Mouse (Mus musculus) olfactory bulb, adult 2 months (tissue): Measurements from ENCODE around the gene Tomm40. TPM values are rescaled to one million over a fixed set of nuclear protein-coding genes. Genes with fewer than 3 reads are reported as not detected.

Experiments
- H3K27ac ChIP-seq: fragments of 200-500 bp; 2 replicates; pipeline ENCODE4 v1.5.1; 2012; ENCODE audit warnings: low read depth, low read length; ENCODE audit not compliant: insufficient read depth
- H3K4me1 ChIP-seq: fragments of 200-500 bp; 2 replicates; pipeline ENCODE4 v1.6.1; 2012; ENCODE audit warnings: low read length; ENCODE audit not compliant: control insufficient read depth, insufficient read depth
- H3K4me3 ChIP-seq: fragments of 200-500 bp; 2 replicates; pipeline ENCODE4 v1.5.1; 2012; ENCODE audit warnings: mild to moderate bottlenecking, low read depth, low read length, moderate library complexity; ENCODE audit not compliant: insufficient read depth
- CTCF ChIP-seq: fragments of 200-500 bp; IDR thresholded peaks from 2 replicates; pipeline ENCODE4 v1.5.1; 2012; ENCODE audit warnings: low read depth, mild to moderate bottlenecking, low read length, moderate library complexity; ENCODE audit not compliant: insufficient read depth
- POLR2A ChIP-seq: fragments of 200-500 bp; IDR thresholded peaks from 2 replicates; pipeline ENCODE4 v1.6.1; 2012; ENCODE audit warnings: mild to moderate bottlenecking, low read depth, low read length, moderate library complexity; ENCODE audit not compliant: insufficient read depth
- WGBS: fragments of 180-500 bp; shearing (Covaris S2); methylation state at CpG from one replicate; pipeline ENCODE4 v1.1.7; 2018; 5-methylcytosine and 5-hydroxymethylcytosine counted together
- polyA plus RNA-seq: library from polyadenylated mRNA; stranded (reverse); fragments of >200 nt; gene quantifications from 2 replicates; pipeline ENCODE4 v1.2.4, GENCODE M21; 2012; ENCODE audit warnings: low replicate concordance; ENCODE audit not compliant: missing spikeins, insufficient read depth, insufficient read length

Tomm40 gene
- polyA plus RNA-seq, 1 experiment: not detected

DNA sequence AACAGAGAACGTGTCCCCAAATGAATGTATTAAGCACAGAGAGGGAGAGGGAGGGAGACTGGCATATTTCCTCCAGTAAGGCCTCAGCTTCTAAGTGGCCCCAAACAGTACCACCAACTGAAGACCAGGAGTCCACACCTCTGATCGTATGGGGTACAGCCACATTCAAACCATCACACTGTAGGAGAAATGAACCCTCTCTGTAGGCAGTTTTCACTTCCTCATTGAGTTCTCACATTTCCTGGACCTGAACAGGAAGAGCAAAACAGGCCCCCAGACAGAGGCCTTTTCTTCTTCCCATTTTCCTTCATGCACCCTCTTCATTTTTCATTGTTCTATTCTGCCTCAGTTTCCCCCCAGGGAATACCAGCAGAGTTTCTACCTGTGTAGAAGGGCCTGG, 47.8 kb downstream of the Tomm40 start:
- Histone ChIP-seq H3K27ac (no peak overlapping the region), H3K4me1 (peaks cover 18% of the 10 kb centered on the region), H3K4me3 (no peak overlapping the region)
- TF ChIP-seq POLR2A (no peak), CTCF (no peak)
- 66% methylated on average over 2 of the region's 2 CpGs for WGBS

DNA sequence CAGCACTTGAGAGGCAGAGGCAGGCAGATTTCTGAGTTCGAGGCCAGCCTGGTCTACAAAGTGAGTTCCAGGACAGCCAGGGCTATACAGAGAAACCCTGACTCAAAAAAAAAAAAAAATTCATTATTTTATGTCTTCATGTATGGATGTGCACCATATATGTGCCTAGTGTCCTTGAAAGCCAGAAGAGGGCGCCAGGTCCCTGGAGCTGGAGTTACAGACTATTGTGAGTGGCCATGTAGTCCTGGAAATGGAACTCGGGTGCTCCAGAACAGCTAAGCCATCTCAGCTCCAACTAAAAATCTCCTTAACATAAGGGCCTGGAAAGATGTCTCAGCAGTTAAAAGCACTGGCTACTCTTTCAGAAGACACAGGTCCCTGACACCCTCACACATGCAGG, 48.5 kb downstream of the Tomm40 start:
- Histone ChIP-seq H3K4me3 (no peak overlapping the region), H3K4me1 (peaks cover 19% of the 10 kb centered on the region), H3K27ac (no peak overlapping the region)
- no peak for TF ChIP-seq CTCF
- TF ChIP-seq POLR2A: no peak
- 42% methylated on average over 3 of the region's 3 CpGs for WGBS

DNA sequence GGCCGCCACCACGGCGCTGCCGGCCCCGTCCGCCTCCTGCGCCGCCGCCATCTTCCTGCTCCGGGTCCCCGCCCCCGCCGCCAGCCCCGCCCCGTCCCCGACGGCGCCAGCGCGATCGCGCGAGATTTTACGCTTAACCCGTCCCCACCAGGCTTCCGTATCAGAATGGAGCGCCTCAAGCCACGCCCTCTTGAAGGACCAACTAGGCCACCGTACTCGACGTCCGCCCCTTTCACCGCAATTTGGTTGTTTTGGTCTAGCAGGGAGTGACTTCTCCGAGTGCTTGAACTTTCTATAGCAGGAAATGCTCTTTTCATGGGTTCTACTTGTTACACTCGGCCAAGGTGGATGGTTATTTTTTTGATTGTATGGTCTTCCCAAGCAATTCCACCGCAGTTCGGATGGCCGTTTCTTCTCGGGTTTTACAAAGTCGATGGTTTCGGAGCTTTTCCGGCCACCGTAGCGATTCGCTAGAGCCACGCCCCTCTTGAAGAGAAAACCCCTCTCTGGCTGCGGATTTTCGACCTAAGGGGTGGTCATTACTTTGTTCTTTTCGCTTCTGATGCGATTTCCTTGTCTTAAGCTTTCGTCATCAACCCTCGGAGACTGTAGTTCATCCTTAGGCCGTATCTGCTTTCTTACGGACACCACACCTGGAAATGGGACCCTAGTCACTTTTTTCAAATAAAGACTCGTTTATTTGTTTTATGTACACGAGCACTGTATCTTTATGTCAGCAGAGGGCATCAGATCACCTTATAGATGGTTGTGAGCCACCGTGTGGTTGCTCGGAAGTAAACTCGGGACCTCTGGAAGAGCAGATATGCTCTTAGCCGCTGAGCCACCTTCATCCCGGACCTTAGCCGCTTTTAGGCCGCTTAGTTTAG, 50.0 kb downstream of the Tomm40 start, which contains the start of gene Clptm1:
TSS of gene Clptm1 (minus strand) at position 79 of the 887 bp plus-strand sequence.
- under 1% methylated on average over 62 of the region's 63 CpGs for WGBS
- no peak for TF ChIP-seq CTCF
- 0 out of 2 replicates have a peak, but pooled peaks have one; percentile 42 for TF ChIP-seq POLR2A
- peak within 1 kb of the TSS; percentile 75 for H3K27ac ChIP-seq

DNA sequence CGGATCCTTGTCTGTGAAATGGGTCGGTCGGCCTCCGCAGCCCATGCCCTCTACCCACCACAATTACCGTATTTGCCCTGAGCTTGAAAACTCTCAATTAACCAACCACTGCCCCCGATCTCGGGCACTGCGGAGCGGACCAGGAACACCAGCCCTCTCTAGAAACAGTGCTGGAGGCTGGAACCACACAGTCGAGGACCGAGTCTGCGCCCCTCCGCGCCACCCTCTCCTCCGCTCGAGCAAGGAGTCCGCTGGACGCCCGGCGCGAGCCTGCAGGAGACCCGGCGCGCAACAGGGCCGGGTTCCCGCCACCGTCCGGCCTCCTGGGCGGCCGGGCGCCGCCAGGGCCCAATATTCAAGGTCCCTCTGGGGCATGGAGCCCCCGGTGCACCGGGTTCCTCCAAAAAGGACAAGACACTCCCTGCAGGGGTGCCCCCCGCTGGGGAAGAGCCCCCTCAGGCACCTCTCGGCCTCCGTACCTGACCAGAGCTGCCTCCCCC, 50.7 kb downstream of the Tomm40 start:
- Histone ChIP-seq H3K27ac (peak overlapping the region; percentile 28; the same call in 1 of the 2 replicates), H3K4me3 (peak overlapping the region; percentile 86), H3K4me1 (peaks cover 19% of the 10 kb centered on the region)
- WGBS: 1% methylated on average over 37 of the region's 37 CpGs
- no peak for TF ChIP-seq CTCF
- TF ChIP-seq POLR2A: no peak; the same call in 1 of the 2 replicates

More for the DNA sequence above, 50.0 kb downstream of the Tomm40 start, which contains the start of gene Clptm1:
- Histone ChIP-seq H3K4me1 (peaks cover 19% of the 10 kb centered on the region), H3K4me3 (peak within 1 kb of the TSS; percentile 86)

DNA sequence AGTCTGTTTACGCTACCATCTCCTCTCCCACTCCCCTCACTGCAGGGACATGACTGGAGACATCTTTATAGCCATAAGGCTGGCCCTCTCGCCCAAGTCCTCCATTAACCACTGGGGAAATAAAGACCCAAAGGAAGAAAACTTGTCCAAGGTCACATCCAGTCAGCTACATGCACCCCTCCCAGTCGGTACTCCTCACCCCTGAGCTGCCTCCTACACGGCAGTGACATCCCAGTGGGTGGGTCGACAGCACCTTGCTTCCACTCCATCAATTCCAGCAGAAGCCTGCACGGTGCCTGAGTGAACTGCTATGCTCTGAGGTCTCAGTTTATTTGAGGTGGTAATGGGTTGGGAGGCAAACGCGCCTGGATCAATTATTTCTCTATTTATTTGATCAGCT, 51.3 kb downstream of the Tomm40 start:
- H3K27ac ChIP-seq: no peak overlapping the region
- peak overlapping the region; percentile 86 for H3K4me3 ChIP-seq
- H3K4me1 ChIP-seq: peaks cover 14% of the 10 kb centered on the region
- WGBS: 14% methylated on average over 8 of the region's 8 CpGs
- TF ChIP-seq CTCF (no peak), POLR2A (no peak)

DNA sequence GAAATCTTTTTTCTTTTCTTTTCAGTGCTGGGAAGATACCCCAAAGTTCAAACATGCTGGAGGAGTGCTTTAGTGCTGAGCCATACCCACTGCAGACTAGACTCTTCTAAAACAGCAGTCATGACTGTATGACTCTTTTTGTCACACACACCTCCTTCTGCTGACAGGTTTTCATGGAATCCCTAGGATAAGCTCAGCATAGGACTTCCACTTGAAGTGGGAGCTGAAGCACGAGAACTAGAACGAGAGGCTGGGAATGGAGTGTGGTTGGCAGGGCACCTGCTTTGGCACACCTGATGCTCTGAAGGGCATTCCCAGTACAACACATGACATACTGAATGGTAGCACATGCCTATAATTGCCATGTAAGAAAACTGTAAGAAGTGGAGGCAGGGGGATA, 62.6 kb downstream of the Tomm40 start:
- TF ChIP-seq POLR2A (no peak), CTCF (no peak)
- H3K27ac ChIP-seq: no peak overlapping the region
- WGBS: 90% methylated on average over 2 of the region's 2 CpGs
- H3K4me1 ChIP-seq: no peaks in the 10 kb centered on the region
- H3K4me3 ChIP-seq: no peak overlapping the region

Other genes starting within 250 kb of the Tomm40 start
- gene Bloc1s3, start 207.1 kb downstream of the Tomm40 start, polyA plus RNA-seq: not detected in 2 replicates
- gene Trappc6a, start 207.0 kb downstream of the Tomm40 start, polyA plus RNA-seq: not detected in 2 replicates
- not detected in 2 replicates for gene Nkpd1, start 197.6 kb downstream of the Tomm40 start, polyA plus RNA-seq
- gene Ppp1r37, start 152.4 kb downstream of the Tomm40 start, polyA plus RNA-seq: not detected in 2 replicates
- gene Zfp296, start 138.2 kb downstream of the Tomm40 start, polyA plus RNA-seq: not detected in 2 replicates
- not detected in 2 replicates for gene Gemin7, start 137.8 kb downstream of the Tomm40 start, polyA plus RNA-seq
- gene Clasrp, start 111.0 kb downstream of the Tomm40 start, polyA plus RNA-seq: not detected in 2 replicates
- not detected in 2 replicates for gene Relb, start 86.0 kb downstream of the Tomm40 start, polyA plus RNA-seq
- gene Clptm1, start 50.4 kb downstream of the Tomm40 start, polyA plus RNA-seq: not detected in 2 replicates
- not detected in 2 replicates for gene Apoc2, start 37.5 kb downstream of the Tomm40 start, polyA plus RNA-seq
- gene Gm44805, start 34.0 kb downstream of the Tomm40 start, polyA plus RNA-seq: not detected in 2 replicates
- gene Apoc4, start 34.0 kb downstream of the Tomm40 start, polyA plus RNA-seq: not detected in 2 replicates
- gene Apoc1, start 22.8 kb downstream of the Tomm40 start, polyA plus RNA-seq: not detected in 2 replicates
- 1,139 and 1,603 TPM in 2 replicates for gene Apoe, start 16.2 kb downstream of the Tomm40 start, polyA plus RNA-seq
- gene Nectin2, start 35.0 kb upstream of the Tomm40 start, polyA plus RNA-seq: not detected in 2 replicates
- not detected in 2 replicates for gene Bcam, start 55.6 kb upstream of the Tomm40 start, polyA plus RNA-seq
- gene Cblc, start 81.4 kb upstream of the Tomm40 start, polyA plus RNA-seq: not detected in 2 replicates
- not detected in 2 replicates for gene Bcl3, start 107.3 kb upstream of the Tomm40 start, polyA plus RNA-seq
- gene Gm19345, start 136.6 kb upstream of the Tomm40 start, polyA plus RNA-seq: not detected in 2 replicates
- gene Ceacam16, start 145.9 kb upstream of the Tomm40 start, polyA plus RNA-seq: not detected in 2 replicates
- not detected in 2 replicates for gene Ceacam19, start 172.5 kb upstream of the Tomm40 start, polyA plus RNA-seq
- not detected in 2 replicates for gene Pvr, start 205.7 kb upstream of the Tomm40 start, polyA plus RNA-seq
- not detected in 2 replicates for gene Igsf23, start 235.3 kb upstream of the Tomm40 start, polyA plus RNA-seq
- not detected in 2 replicates for gene Ceacam20, start 250.0 kb upstream of the Tomm40 start, polyA plus RNA-seq